Mouse (Mus musculus) right cerebral cortex, postnatal 25 days (tissue): Measurements from ENCODE around the gene Gm20498.
"Not testable (repeated sequence)": the region's sequence is repeated elsewhere in the genome, so short reads cannot be mapped to it uniquely, and the experiment has no call there.

ENCODE experiments used
- DNase-seq: peaks from one replicate; pipeline ENCODE4 v3.0.0; 2022

Gm20498 gene

DNA sequence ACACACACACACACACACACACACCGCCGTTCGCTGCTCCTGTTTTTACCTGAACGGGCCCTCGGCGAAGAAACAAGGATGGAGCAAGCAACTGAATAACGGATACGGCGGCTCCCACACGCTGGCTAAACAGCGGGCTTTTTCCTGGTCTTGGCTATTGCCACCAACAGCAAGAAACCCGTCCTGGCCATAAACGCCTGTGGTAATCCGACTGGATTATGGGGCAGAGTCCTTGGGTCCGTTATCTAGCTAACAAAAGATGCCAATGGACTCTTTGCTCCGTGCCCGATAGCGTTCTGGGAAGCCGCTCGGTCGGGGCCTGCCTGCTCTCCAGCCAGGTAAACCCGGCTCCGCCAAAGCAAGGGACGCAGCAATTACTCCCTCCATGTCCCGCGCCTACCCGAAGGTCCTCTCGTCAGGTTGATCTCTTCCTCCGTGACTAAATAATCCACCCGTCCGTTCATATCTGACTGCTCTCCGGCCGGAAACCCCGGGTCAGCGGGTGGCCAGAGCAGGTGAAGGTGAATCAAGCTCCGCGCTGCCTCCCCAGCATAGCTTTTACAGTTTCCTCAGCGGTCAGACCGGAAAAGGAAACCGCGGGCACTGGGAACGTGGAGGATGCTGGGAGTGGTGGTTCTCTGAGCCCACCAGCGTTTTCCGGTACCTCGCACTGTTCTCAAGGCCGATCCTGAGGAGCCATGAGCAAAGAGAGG, at the start of gene Gm20498, which contains the start of gene Synj2bp:
TSS of gene Gm20498 (minus strand) at position 590 of the 713 bp plus-strand sequence.
TSS of gene Synj2bp (minus strand) at position 596 of the 713 bp plus-strand sequence.
- DNase-seq, result peak; percentile 87

GRCm38 (mm10) chr12:81568374-81568773, 35.7 kb upstream of the Gm20498 start, which contains the start of gene Adam21:
Gene Adam21 (minus strand): TSS chr12:81568474.
- DNase-seq, result no peak

DNA sequence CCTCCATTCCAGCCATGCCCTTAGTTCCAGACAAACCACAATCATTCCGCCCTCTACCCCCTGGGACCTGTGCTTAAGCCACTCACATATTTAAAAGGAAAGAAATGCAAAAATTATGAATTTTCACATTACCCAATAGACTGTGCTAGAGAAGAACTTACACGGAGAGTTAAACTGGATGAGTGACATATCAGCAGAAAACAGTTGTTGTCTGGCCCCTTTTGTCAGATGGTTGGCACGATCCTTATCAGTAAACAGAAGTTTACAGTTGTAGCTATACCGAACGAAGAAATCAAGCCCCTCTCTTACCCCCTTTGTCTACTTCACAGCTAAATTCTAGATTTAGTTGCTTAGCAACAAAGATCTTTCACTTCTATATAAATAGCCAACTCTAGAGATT, 35.2 kb upstream of the Gm20498 start:
- no peak for DNase-seq

DNA sequence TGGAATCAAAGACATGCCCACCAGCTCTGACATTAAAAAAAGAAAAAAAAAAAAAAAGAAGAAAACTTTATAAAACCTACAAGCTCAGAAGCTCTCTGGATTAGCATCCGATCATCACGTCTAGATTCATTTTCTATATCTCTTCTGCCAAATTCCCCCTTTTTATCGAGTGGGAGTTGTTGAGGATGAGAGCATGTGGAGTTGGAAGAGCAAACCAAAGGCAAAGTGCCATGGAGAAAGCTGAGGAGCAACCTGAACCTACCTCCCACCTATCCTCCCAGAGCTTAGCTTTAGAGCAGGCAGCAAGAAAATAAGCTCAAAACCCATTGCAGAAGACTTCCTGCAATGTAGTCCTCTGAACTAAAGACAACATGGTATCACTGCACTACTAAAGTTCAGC, 31.5 kb upstream of the Gm20498 start:
- DNase-seq, result no peak

- DNase-seq, result no peak
Measured at GRCm38 (mm10) chr12:81549286-81549685, 16.6 kb upstream of the Gm20498 start.

DNA sequence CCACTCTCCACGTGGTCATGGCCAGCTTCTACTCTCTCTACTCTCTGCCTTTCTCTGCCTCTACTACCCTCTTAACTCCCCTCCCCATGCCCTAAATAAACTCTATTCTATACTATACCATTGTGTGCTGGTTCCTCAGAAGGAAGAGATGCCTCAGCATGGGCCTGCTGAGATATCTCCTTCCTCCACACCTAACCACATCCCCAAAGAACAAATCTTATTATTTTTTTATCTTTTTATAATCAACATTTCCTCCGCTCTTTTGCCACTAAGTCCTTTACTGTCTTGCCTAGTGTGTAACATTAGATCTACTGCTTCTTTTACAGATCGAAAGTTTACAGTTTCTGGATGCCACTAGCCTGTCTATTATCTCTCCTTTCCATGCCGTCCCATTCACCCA, 14.5 kb upstream of the Gm20498 start:
- no peak for DNase-seq

- DNase-seq, result no peak
Measured at GRCm38 (mm10) chr12:81533029-81533419, 319 bp upstream of the Gm20498 start.

DNA sequence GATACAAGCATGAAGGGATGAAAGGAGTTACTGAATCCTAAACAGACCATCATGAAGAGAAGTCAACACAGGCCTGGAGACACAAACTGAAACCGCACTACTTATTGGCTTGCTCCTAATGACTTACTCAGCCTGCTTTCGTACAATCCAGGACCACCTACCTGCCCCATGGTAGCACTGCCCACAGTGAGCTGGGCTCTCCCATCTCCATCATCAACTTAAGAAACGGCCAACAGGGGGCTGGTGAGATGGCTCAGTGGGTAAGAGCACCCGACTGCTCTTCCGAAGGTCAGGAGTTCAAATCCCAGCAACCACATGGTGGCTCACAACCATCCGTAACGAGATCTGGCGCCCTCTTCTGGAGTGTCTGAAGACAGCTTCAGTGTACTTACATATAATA, 2.1 kb downstream of the Gm20498 start:
- not testable (repeated sequence) for DNase-seq

DNA sequence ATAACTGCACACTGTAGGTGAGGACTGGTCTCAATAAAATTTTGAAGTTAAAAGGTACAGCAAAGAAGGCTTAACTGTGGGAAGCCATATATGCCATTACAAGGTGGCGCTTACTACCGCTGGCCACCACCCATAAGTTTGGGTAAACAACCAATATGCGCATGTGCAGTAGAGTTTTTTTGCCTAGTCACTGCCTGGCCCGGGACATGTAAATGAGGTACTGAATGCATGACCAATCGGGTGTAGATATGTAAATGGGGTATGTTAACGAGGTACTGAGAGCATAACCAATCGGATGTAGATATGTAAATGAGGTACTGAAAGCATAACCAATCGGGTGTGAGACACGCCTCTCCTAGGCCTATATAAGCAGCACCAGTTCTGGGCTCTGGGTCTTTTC, 35.8 kb downstream of the Gm20498 start:
- DNase-seq, result not testable (repeated sequence)

DNA sequence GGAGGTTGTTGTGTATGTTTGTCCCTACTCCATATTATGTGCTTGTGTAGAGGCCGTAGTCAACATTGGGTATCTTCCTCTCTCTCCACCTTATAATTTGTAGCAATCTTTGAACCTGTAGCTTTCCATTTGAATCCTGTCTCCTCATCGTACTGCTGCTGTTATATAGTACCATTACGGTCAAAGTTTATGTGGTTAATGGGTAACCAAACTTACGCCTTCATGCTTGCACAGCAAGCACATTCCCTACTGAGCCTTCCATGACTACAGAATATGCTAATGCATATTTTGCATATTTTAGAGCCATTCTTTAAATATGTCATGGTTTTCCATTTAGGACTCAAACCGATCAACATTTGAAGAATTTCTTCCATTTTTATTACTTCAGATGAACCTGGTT, 42.2 kb downstream of the Gm20498 start:
- no peak for DNase-seq

DNA sequence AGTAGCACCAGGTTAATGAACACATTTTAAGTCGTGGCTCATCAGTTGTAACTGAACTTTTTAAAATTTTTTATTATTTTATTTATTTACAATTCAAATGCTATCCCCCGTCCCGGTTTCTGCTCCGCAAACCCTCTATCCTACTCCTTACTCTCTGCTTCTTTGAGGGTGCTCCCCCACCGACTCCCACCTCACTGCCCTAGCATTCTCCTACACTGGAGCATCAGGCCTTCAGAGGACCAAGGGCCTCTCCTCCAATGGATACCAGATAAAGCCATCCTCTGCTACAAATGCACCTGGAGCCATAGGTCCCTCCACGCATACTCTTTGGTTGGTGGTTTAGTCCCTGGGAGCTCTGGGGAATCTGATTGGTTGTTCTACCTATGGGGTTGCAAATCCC, 47.4 kb downstream of the Gm20498 start:
- no peak for DNase-seq

GRCm38 (mm10) chr12:81484727-81485191, 47.9 kb downstream of the Gm20498 start, which contains the start of gene Cox16:
Gene Cox16 (minus strand): TSS chr12:81485127.
- DNase-seq, result peak; percentile 92

DNA sequence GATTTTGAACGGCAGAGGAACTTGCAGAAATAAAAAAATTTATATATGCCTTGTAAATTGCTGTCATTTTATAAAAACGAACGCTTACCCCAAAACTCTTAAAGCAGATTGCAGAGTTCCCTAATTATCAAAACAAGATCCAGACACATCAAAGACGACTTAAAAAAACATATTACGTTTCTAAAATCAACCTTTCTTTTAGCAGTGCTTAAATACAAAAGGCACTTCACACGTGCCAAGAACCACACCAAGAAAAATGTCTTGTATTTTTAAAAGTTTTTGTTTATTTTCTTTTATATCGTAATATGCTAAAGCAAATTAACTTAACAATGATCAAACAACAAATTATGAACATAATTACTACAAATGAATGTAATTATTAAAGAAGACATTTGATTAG, 48.5 kb downstream of the Gm20498 start:
- DNase-seq, result no peak

DNA sequence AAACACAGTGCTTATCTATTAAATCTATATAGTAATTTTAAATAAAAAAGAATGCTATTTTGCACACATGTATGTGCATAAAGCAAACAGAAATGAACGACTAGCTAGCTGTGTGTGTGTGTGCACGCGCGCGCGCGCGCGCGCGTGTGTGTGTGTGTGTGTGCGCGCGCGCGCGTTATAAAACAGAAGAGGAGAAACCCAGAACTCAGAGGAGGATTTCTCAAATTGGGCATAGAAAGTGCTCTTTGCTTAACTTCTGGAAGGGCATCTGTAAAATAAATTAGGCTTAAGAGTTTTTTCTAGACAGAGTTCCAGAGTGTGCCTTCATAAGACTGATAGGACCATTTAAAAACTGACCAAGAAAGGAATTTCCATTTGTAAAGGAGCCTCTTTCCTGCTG, 49.0 kb downstream of the Gm20498 start:
- DNase-seq, result no peak

DNA sequence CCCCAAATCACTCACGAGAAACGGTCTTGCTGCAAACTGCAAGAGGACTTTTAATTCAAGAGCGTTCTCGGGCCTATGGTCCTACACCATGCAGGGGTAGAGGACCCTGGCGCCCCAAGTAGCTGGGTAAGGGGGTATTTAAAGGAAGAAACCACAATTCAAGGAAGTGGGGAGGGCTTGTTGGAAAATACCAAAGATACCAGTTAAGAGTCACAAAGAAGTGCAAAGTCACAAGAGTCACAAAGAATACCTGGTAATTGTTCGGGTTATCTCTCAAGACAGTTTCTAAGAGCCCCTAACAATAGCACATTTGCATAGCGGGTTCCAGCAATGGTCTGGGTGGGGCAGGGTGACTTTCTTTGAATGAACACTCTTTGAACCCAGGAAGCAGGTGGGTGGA, 73.7 kb downstream of the Gm20498 start:
- DNase-seq, result not testable (repeated sequence)

- DNase-seq, result not testable (repeated sequence)
Measured at GRCm38 (mm10) chr12:81438985-81439384, 93.7 kb downstream of the Gm20498 start.

- not testable (repeated sequence) for DNase-seq
Measured at GRCm38 (mm10) chr12:81434778-81435177, 97.9 kb downstream of the Gm20498 start.

DNA sequence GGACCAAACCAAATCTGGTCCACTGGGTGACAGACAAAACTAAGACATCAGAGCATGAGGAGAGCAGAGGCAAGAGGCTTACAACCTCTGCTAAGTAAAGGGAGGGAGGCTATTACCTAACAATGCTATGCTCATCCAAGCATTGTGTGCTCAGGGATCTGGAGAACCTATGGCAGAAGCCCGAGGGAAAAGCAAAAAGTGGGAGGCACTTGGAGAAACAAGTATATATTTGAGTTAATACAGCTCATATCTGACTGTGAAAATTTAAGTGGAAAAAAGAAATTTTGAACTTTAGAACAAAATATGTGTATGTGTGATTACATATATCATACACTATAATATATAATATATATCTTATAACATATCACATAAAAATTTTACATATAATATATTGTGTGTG, 110.9 kb downstream of the Gm20498 start, which contains the start of gene Adam4:
TSS of gene Adam4 (minus strand) at position 101 of the 400 bp plus-strand sequence.
- no peak for DNase-seq

GRCm38 (mm10) chr12:81413211-81413610, 119.5 kb downstream of the Gm20498 start:
- no peak for DNase-seq

GRCm38 (mm10) chr12:81408966-81409365, 123.7 kb downstream of the Gm20498 start:
- DNase-seq, result no peak

DNA sequence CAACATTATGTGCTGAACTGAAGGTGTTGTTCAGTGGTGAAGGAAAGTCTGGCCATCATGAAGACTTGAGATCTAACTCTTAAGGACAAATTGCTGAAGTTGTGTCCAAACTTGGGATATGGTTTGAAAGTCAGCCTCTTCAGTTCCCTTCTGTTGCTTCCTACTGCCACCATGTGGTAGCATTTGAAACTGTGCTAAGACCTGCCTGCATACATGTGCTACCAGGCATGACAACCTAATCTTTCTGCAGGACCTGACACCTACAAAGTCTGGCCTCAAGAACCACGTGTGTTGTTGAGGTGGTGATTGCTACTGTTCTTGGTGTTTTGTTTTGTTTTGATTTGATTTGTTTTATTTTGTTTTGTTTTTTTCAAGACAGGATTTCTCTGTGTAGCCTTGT, 130.5 kb downstream of the Gm20498 start:
- DNase-seq, result peak; percentile 54

DNA sequence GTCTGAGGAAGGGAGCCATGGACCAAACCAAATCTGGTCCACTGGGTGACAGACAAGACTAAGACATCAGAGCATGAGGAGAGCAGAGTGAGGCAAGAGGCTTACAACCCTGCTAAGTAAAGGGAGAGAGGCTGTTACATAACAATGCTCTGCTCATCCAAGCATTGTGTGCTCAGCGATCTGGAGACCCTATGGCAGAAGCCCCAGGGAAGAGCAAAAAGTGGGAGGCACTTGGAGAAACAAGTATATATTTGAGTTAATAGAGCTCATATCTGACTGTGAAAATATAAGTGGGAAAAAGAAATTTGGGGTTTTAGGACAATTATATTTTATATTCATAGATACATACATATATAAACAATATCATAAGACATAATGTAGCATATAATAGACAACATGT, 153.3 kb downstream of the Gm20498 start, which contains the start of gene Gm4787:
TSS of gene Gm4787 (minus strand) at position 101 of the 400 bp plus-strand sequence.
- DNase-seq, result not testable (repeated sequence)

DNA sequence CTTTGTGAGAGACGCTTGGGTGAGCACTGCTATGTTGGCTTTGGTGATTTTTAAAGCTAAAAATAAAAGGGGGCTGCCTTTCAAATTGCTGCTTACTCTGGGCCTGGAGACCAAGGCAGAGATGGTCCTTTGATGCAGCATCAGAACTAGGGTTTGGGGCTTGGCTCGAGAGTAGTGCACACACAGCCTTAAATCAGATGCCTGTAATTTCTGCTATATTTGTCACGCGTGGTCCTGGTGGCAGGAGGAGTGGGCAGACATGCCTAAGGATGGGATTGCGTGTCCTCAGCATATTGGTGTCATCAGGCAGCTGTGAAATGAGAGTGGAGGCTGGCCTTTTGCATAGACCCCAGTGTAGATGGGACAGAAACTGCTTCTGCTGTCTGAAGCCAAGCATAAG, 198.9 kb downstream of the Gm20498 start:
- DNase-seq, result no peak

- peak; percentile 65 for DNase-seq
Measured at GRCm38 (mm10) chr12:81332875-81333421, 199.8 kb downstream of the Gm20498 start, which contains the start of gene Slc8a3. Gene Slc8a3 (minus strand): TSS chr12:81333180.
